Mouse (Mus musculus) neural tube, embryonic 15.5 days (tissue): ENCODE measurements around the gene Gxylt2. TPM values are rescaled to one million over a fixed set of nuclear protein-coding genes. Genes with fewer than 3 reads are reported as not detected.

ENCODE experiments used
- ATAC-seq: fragments of 200-750 bp; cut with Nextera tagmentation; 2 replicates; pipeline ENCODE4 v1.8.0; 2017; ENCODE audit warnings: mild to moderate bottlenecking, moderate TSS enrichment, moderate library complexity; ENCODE audit not compliant: low FRiP score
- H3K27ac ChIP-seq: fragments of 300-500 bp; sonication (generic); replicated peaks from 2 replicates; pipeline ENCODE4 v1.5.1; 2015; ENCODE audit warnings: mild to moderate bottlenecking, inconsistent platforms
- H3K27me3 ChIP-seq: fragments of 300-500 bp; sonication (generic); replicated peaks from 2 replicates; pipeline ENCODE4 v1.6.1; 2015; ENCODE audit warnings: inconsistent platforms
- H3K36me3 ChIP-seq: fragments of 300-500 bp; sonication (generic); 2 replicates; pipeline ENCODE4 v1.6.1; 2015; ENCODE audit warnings: inconsistent platforms
- H3K4me1 ChIP-seq: fragments of 300-500 bp; sonication (generic); 2 replicates; pipeline ENCODE4 v1.6.1; 2015; ENCODE audit warnings: inconsistent platforms
- H3K4me2 ChIP-seq: fragments of 300-500 bp; sonication (generic); 2 replicates; pipeline ENCODE4 v1.6.1; 2015; ENCODE audit warnings: inconsistent platforms, mild to moderate bottlenecking, moderate library complexity
- H3K4me3 ChIP-seq: fragments of 300-500 bp; sonication (generic); replicated peaks from 2 replicates; pipeline ENCODE4 v1.5.1; 2015; ENCODE audit warnings: mild to moderate bottlenecking, inconsistent platforms
- H3K9ac ChIP-seq: fragments of 300-500 bp; sonication (generic); replicated peaks from 2 replicates; pipeline ENCODE4 v1.6.1; 2015; ENCODE audit warnings: mild to moderate bottlenecking, inconsistent platforms
- H3K9me3 ChIP-seq: fragments of 300-500 bp; sonication (generic); replicated peaks from 2 replicates; pipeline ENCODE4 v1.6.1; 2016; ENCODE audit warnings: inconsistent platforms
- WGBS: fragments of 180-500 bp; shearing (Covaris S2); methylation state at CpG from one replicate; pipeline ENCODE4 v1.1.7; 2015; ENCODE audit warnings: mixed read lengths; 5-methylcytosine and 5-hydroxymethylcytosine counted together
- polyA plus RNA-seq: library from polyadenylated mRNA; unstranded; fragments of >200 nt; fragmentation: Nextera tagmentation; extraction: Ambion mirVana; gene quantifications from 2 replicates; pipeline ENCODE4 v1.2.1, GENCODE M21; 2015

The Gxylt2 gene
- polyA plus RNA-seq, 1 experiment from 2014 or later: 2.2 TPM

- Histone ChIP-seq H3K36me3 (no peaks in the 10 kb centered on the region), H3K27me3 (no peaks in the 10 kb centered on the region), H3K4me3 (no peak overlapping the region), H3K4me2 (no peak overlapping the region), H3K9ac (no peak overlapping the region), H3K9me3 (no peaks in the 10 kb centered on the region), H3K4me1 (no peaks in the 10 kb centered on the region), H3K27ac (no peak overlapping the region)
- WGBS: 85% methylated on average over 8 of the region's 8 CpGs
- ATAC-seq: no peak
These were observed 10.8 kb downstream of the Gxylt2 start for GRCm38 (mm10) chr6:100715296-100715828.

- Histone ChIP-seq H3K27ac (no peak overlapping the region), H3K27me3 (no peaks in the 10 kb centered on the region), H3K9ac (no peak overlapping the region), H3K4me3 (no peak overlapping the region), H3K4me2 (no peak overlapping the region), H3K4me1 (peaks cover 4% of the 10 kb centered on the region), H3K36me3 (no peaks in the 10 kb centered on the region), H3K9me3 (no peaks in the 10 kb centered on the region)
- 76% methylated on average over 7 of the region's 7 CpGs for WGBS
- no peak for ATAC-seq
These were observed 11.6 kb downstream of the Gxylt2 start for GRCm38 (mm10) chr6:100716152-100716551.

- no peak for ATAC-seq
- no peak overlapping the region for H3K9ac ChIP-seq
These were observed 12.3 kb downstream of the Gxylt2 start for GRCm38 (mm10) chr6:100716817-100717216.

GRCm38 (mm10) chr6:100720098-100720501 lies 15.6 kb downstream of the Gxylt2 start:
- H3K4me2 ChIP-seq: no peak overlapping the region
- H3K9ac ChIP-seq: no peak overlapping the region
- no peak overlapping the region for H3K4me3 ChIP-seq
- H3K27ac ChIP-seq: no peak overlapping the region
- H3K27me3 ChIP-seq: no peaks in the 10 kb centered on the region
- peaks cover 8% of the 10 kb centered on the region for H3K4me1 ChIP-seq
- WGBS: 83% methylated on average over 6 of the region's 6 CpGs
- no peaks in the 10 kb centered on the region for H3K9me3 ChIP-seq
- H3K36me3 ChIP-seq: no peaks in the 10 kb centered on the region
- no peak for ATAC-seq

More at GRCm38 (mm10) chr6:100716817-100717216, 12.3 kb downstream of the Gxylt2 start:
- WGBS: 82% methylated on average over 8 of the region's 8 CpGs
- Histone ChIP-seq H3K4me1 (peaks cover 8% of the 10 kb centered on the region), H3K36me3 (no peaks in the 10 kb centered on the region), H3K9me3 (no peaks in the 10 kb centered on the region), H3K27me3 (no peaks in the 10 kb centered on the region), H3K4me3 (no peak overlapping the region), H3K4me2 (no peak overlapping the region), H3K27ac (no peak overlapping the region)

GRCm38 (mm10) chr6:100720882-100721721 lies 16.6 kb downstream of the Gxylt2 start:
- H3K4me3 ChIP-seq: no peak overlapping the region
- 48% methylated on average over 17 of the region's 17 CpGs for WGBS
- H3K27me3 ChIP-seq: no peaks in the 10 kb centered on the region
- H3K36me3 ChIP-seq: no peaks in the 10 kb centered on the region
- H3K4me1 ChIP-seq: peaks cover 8% of the 10 kb centered on the region
- no peaks in the 10 kb centered on the region for H3K9me3 ChIP-seq
- H3K27ac ChIP-seq: no peak overlapping the region
- peak overlapping the region; percentile 19; the same call in 1 of the 2 replicates for H3K4me2 ChIP-seq
- ATAC-seq: no peak
- no peak overlapping the region for H3K9ac ChIP-seq

GRCm38 (mm10) chr6:100731996-100732375 lies 27.5 kb downstream of the Gxylt2 start:
- no peaks in the 10 kb centered on the region for H3K36me3 ChIP-seq
- H3K4me3 ChIP-seq: no peak overlapping the region
- peak overlapping the region; percentile 21 for H3K4me2 ChIP-seq
- no peaks in the 10 kb centered on the region for H3K27me3 ChIP-seq
- WGBS: 41% methylated on average over 9 of the region's 9 CpGs
- H3K9ac ChIP-seq: no peak overlapping the region
- no peaks in the 10 kb centered on the region for H3K9me3 ChIP-seq
- ATAC-seq: no peak
- peaks cover 9% of the 10 kb centered on the region for H3K4me1 ChIP-seq
- no peak overlapping the region for H3K27ac ChIP-seq

GRCm38 (mm10) chr6:100732376-100733021 lies 28.0 kb downstream of the Gxylt2 start:
- Histone ChIP-seq H3K4me3 (no peak overlapping the region), H3K27ac (no peak overlapping the region), H3K36me3 (no peaks in the 10 kb centered on the region), H3K4me2 (peak overlapping the region; percentile 21), H3K27me3 (no peaks in the 10 kb centered on the region), H3K4me1 (peaks cover 9% of the 10 kb centered on the region), H3K9me3 (no peaks in the 10 kb centered on the region), H3K9ac (no peak overlapping the region)
- WGBS: 56% methylated on average over 12 of the region's 12 CpGs
- ATAC-seq: peak; percentile 61; the same call in 1 of the 2 replicates

GRCm38 (mm10) chr6:100733218-100733617 lies 28.7 kb downstream of the Gxylt2 start:
- Histone ChIP-seq H3K27me3 (no peaks in the 10 kb centered on the region), H3K9ac (no peak overlapping the region), H3K4me1 (peaks cover 9% of the 10 kb centered on the region), H3K27ac (no peak overlapping the region), H3K4me3 (no peak overlapping the region), H3K36me3 (no peaks in the 10 kb centered on the region), H3K9me3 (no peaks in the 10 kb centered on the region), H3K4me2 (no peak overlapping the region)
- ATAC-seq: no peak
- 94% methylated on average over 10 of the region's 10 CpGs for WGBS

- Histone ChIP-seq H3K9me3 (no peaks in the 10 kb centered on the region), H3K27ac (no peak overlapping the region), H3K4me1 (peaks cover 9% of the 10 kb centered on the region), H3K4me3 (no peak overlapping the region), H3K9ac (no peak overlapping the region), H3K27me3 (no peaks in the 10 kb centered on the region), H3K36me3 (no peaks in the 10 kb centered on the region), H3K4me2 (no peak overlapping the region)
- WGBS: 88% methylated on average over 6 of the region's 6 CpGs
- no peak for ATAC-seq
These were observed 29.8 kb downstream of the Gxylt2 start for GRCm38 (mm10) chr6:100734321-100734720.

GRCm38 (mm10) chr6:100758431-100759208 lies 54.1 kb downstream of the Gxylt2 start:
- WGBS: 74% methylated on average over 4 of the region's 4 CpGs
- no peak overlapping the region for H3K4me2 ChIP-seq
- no peak overlapping the region for H3K27ac ChIP-seq
- no peaks in the 10 kb centered on the region for H3K9me3 ChIP-seq
- H3K9ac ChIP-seq: no peak overlapping the region
- no peak overlapping the region for H3K4me3 ChIP-seq
- H3K36me3 ChIP-seq: no peaks in the 10 kb centered on the region
- ATAC-seq: no peak
- H3K27me3 ChIP-seq: no peaks in the 10 kb centered on the region
- H3K4me1 ChIP-seq: no peaks in the 10 kb centered on the region

- H3K36me3 ChIP-seq: no peaks in the 10 kb centered on the region
These were observed 63.2 kb downstream of the Gxylt2 start for GRCm38 (mm10) chr6:100767756-100768155.

More at GRCm38 (mm10) chr6:100767756-100768155, 63.2 kb downstream of the Gxylt2 start:
- Histone ChIP-seq H3K4me3 (no peak overlapping the region), H3K27ac (no peak overlapping the region), H3K9me3 (no peaks in the 10 kb centered on the region), H3K27me3 (no peaks in the 10 kb centered on the region), H3K4me1 (no peaks in the 10 kb centered on the region), H3K9ac (no peak overlapping the region), H3K4me2 (no peak overlapping the region)
- 87% methylated on average over 4 of the region's 4 CpGs for WGBS
- ATAC-seq: no peak
